Mouse (Mus musculus): ENCODE data around the gene Chp1. TPM values are rescaled to one million over a fixed set of nuclear protein-coding genes. Genes with fewer than 3 reads are reported as not detected.
"Not testable (repeated sequence)": the region's sequence is repeated elsewhere in the genome, so short reads cannot be mapped to it uniquely, and the experiment has no call there.

The Chp1 gene
- polyA plus RNA-seq, 1 experiment from 2014 or later, result 63.0 TPM

DNA sequence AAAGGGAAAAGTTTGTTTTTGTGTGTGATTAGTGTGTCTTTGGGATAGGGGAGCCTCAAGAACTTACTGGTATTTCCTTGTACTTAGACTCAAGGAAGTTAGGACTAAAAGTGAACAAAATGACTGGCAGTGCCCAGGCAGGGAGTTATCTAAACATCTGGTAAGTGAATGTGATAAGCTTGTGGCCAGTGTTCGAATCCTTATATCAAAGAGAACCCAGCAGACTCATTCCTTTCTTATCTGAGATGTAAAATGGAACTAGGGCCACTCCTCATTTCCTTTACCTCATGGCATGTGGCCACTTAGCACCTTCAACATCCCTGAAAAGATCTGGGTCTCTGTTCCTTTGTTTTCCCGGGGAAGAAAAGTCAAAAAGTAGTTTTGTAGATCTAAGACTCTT is 56.4 kb downstream of the Chp1 start:
- WGBS, result 75% methylated on average over 2 of the region's 2 CpGs
- no peaks in the 10 kb centered on the region for H3K4me1 ChIP-seq
- H3K4me2 ChIP-seq (replicated peaks), result no peak overlapping the region
- no peaks in the 10 kb centered on the region for H3K27me3 ChIP-seq
- no peaks in the 10 kb centered on the region for H3K9me3 ChIP-seq
- no peak overlapping the region for H3K4me3 ChIP-seq
- H3K9ac ChIP-seq, result no peak overlapping the region
- H3K27ac ChIP-seq, result no peak overlapping the region
- H3K36me3 ChIP-seq, result peaks cover 78% of the 10 kb centered on the region
- ATAC-seq (ENCODE audit: low FRiP score, low read depth), result no peak

DNA sequence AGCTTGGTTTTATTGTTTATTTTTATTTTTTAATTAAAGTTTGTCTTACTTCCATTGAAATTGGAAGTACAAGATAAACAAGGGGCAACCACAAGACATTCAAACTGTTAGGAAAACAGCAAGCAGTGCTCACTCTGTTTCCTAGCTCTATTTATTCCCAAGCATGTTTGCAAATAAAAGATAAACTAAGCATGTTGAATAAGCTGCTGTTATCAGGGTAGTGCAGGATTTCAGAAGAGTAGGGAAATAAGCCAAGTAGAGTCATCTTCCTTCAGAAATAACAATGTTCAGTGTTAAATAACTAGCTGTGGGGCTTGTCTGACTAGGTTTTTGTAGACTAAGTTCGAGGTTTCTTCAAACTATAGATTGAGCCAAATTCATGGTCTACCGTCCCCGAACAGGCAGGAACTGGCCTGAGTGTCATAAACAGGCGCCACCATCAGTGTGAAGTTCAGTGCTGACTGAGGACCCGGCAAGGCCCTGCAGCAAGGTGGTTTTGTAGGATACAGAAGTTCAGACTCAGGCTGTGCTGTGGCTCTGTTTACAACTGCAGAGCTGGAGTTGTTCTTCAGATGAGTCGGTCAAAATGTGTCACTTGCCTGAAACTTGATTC is 58.0 kb downstream of the Chp1 start:
- Histone ChIP-seq H3K9ac (no peak overlapping the region), H3K36me3 (peaks cover 81% of the 10 kb centered on the region), H3K27me3 (no peaks in the 10 kb centered on the region), H3K9me3 (no peaks in the 10 kb centered on the region), H3K4me2 (replicated peaks) (no peak overlapping the region), H3K27ac (no peak overlapping the region), H3K4me3 (no peak overlapping the region), H3K4me1 (no peaks in the 10 kb centered on the region)
- no peak for ATAC-seq (ENCODE audit: low FRiP score, low read depth)
- 92% methylated on average over 6 of the region's 6 CpGs for WGBS

GRCm38 (mm10) chr2:119607023-119607422 is 59.5 kb downstream of the Chp1 start:
- no peak for ATAC-seq (ENCODE audit: low FRiP score, low read depth)
- 95% methylated on average over 4 of the region's 4 CpGs for WGBS
- peaks cover 74% of the 10 kb centered on the region for H3K36me3 ChIP-seq

DNA sequence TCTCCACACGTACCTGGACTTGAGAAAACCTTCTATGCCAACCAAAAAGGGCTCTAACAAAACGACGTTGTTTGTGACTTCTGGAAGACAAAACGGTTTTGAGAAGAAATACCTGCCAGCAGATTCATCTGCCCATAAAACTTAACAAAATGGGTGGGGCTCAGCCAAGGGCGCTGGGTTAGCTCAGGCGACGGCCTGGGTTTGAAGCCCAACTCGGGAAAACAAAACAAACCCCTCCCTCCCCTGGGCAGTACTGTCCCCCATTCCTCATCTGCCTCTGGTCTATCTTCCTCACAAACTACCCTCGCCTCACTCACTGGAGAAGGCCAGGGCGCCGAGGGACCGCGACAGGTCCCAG is 70.3 kb downstream of the Chp1 start:
- Histone ChIP-seq H3K4me1 (peaks cover 26% of the 10 kb centered on the region), H3K27me3 (no peaks in the 10 kb centered on the region), H3K9ac (peak overlapping the region; percentile 75), H3K4me3 (peak overlapping the region; percentile 79), H3K9me3 (no peaks in the 10 kb centered on the region), H3K4me2 (replicated peaks) (peak overlapping the region; percentile 85), H3K27ac (no peak overlapping the region; the same call in 1 of the 2 replicates), H3K36me3 (no peaks in the 10 kb centered on the region)
- under 1% methylated on average over 13 of the region's 13 CpGs for WGBS
- ATAC-seq (ENCODE audit: low FRiP score, low read depth), result no peak

More at GRCm38 (mm10) chr2:119607023-119607422, 59.5 kb downstream of the Chp1 start:
- no peaks in the 10 kb centered on the region for H3K9me3 ChIP-seq
- H3K27ac ChIP-seq, result no peak overlapping the region
- H3K4me1 ChIP-seq, result no peaks in the 10 kb centered on the region
- no peak overlapping the region for H3K9ac ChIP-seq
- H3K27me3 ChIP-seq, result no peaks in the 10 kb centered on the region
- no peak overlapping the region for H3K4me3 ChIP-seq
- no peak overlapping the region for H3K4me2 ChIP-seq (replicated peaks)

DNA sequence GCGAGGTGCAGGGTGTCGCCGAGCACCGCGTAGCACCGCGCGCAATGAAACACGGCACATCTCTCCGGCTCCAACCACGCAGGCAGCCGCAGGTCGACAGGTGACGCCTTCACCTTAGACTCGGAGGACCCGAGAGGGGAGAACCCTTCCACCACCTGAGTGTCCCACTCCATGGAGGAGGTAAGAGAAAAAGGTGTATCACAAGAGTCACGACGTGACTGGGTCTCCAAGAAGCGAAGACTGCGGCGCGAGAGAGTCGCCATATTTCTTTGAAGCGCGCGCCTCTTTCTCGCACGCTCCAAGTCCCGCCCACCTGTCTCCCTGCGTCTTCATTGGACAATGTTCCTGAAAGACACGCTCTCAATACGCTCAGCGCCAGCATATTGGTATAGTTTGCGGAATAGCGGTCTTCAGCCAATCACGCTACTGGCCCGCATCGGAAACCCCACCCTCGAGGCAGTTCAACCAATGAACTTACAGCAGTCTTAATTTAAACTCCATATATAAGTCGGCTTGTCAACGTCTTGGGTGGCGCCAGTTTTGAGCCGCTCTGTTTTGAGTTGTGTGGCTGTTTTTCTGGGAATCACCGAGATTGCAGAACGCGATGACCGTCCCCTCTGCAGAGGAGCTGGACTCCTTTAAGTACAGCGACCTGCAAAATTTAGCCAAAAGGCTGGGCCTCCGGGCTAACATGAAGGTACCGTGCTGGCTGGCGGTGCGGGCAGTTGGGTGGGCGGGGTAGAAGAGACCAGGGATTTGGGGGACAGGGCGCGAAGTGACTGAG is 70.9 kb downstream of the Chp1 start, which contains the start of the genes Nusap1 and Oip5:
TSS of gene Nusap1 (plus strand) at position 100 of the 784 bp plus-strand sequence.
TSS of gene Oip5 (minus strand) at position 271 of the 784 bp plus-strand sequence.
- H3K9ac ChIP-seq, result peak within 1 kb of the TSS; percentile 75
- peaks cover 3% of the 10 kb centered on the region for H3K36me3 ChIP-seq
- no peaks in the 10 kb centered on the region for H3K9me3 ChIP-seq
- no peaks in the 10 kb centered on the region for H3K27me3 ChIP-seq
- H3K4me3 ChIP-seq, result peak within 1 kb of the TSS; percentile 79
- H3K4me2 ChIP-seq (replicated peaks), result peak within 1 kb of the TSS; percentile 85
- under 1% methylated on average over 55 of the region's 55 CpGs for WGBS
- H3K4me1 ChIP-seq, result peaks cover 26% of the 10 kb centered on the region
- ATAC-seq (ENCODE audit: low FRiP score, low read depth), result peak; percentile 100
- H3K27ac ChIP-seq, result peak within 1 kb of the TSS; percentile 28; the same call in 1 of the 2 replicates

DNA sequence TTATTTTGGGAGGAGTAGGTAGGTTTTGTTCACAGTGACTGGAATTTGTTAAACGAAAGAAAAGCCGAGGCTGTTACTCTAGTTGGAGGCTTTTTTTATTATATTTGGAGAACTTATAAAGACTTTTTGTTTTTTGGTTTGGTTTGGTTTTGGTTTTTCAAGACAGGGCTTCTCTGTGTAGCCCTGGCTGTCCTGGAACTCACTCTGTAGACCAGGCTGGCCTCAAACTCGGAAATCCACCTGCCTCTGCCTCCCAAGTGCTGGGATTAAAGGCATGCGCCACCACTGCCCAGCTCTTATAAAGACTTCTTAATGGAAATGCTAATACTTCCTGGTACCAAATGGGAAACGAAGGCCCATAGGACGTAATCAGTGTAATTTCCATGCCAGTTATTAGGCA is 71.5 kb downstream of the Chp1 start:
- H3K4me3 ChIP-seq, result peak overlapping the region; percentile 79
- 10% methylated on average over 6 of the region's 6 CpGs for WGBS
- not testable (repeated sequence) for H3K9me3 ChIP-seq; H3K27me3 ChIP-seq; ATAC-seq (ENCODE audit: low FRiP score, low read depth); H3K36me3 ChIP-seq
- peaks cover 26% of the 10 kb centered on the region for H3K4me1 ChIP-seq
- peak overlapping the region; percentile 60 for H3K9ac ChIP-seq
- peak overlapping the region; percentile 85 for H3K4me2 ChIP-seq (replicated peaks)
- H3K27ac ChIP-seq, result peak overlapping the region; percentile 28; the same call in 1 of the 2 replicates

- H3K4me3 ChIP-seq, result no peak overlapping the region
Measured at GRCm38 (mm10) chr2:119621302-119621701, 73.8 kb downstream of the Chp1 start.

More at GRCm38 (mm10) chr2:119621302-119621701, 73.8 kb downstream of the Chp1 start:
- Histone ChIP-seq H3K4me1 (peaks cover 26% of the 10 kb centered on the region), H3K9ac (no peak overlapping the region), H3K27me3 (no peaks in the 10 kb centered on the region), H3K9me3 (no peaks in the 10 kb centered on the region), H3K27ac (no peak overlapping the region), H3K36me3 (peaks cover 22% of the 10 kb centered on the region), H3K4me2 (replicated peaks) (peak overlapping the region; percentile 38)
- 93% methylated on average over 2 of the region's 2 CpGs for WGBS
- ATAC-seq (ENCODE audit: low FRiP score, low read depth), result no peak

Other genes with a start within 250 kb of the Chp1 start
- 5.4 TPM in 2 replicates for gene Dll4, start 221.9 kb upstream of the Chp1 start, polyA plus RNA-seq (2015; fragmentation: Nextera tagmentation; extraction: Ambion mirVana)
- 0.70 and 1.0 TPM in 2 replicates for gene Chac1, start 196.5 kb upstream of the Chp1 start, polyA plus RNA-seq (2015; fragmentation: Nextera tagmentation; extraction: Ambion mirVana)
- gene Ino80, start 70.0 kb upstream of the Chp1 start, polyA plus RNA-seq (2015; fragmentation: Nextera tagmentation; extraction: Ambion mirVana), result 4.2 and 4.5 TPM in 2 replicates
- 0.23 and 0.36 TPM in 2 replicates for gene Exd1, start 70 bp upstream of the Chp1 start, polyA plus RNA-seq (2015; fragmentation: Nextera tagmentation; extraction: Ambion mirVana)
- gene Nusap1, start 70.6 kb downstream of the Chp1 start, polyA plus RNA-seq (2015; fragmentation: Nextera tagmentation; extraction: Ambion mirVana), result 70.1 and 73.8 TPM in 2 replicates
- gene Oip5, start 70.8 kb downstream of the Chp1 start, polyA plus RNA-seq (2015; fragmentation: Nextera tagmentation; extraction: Ambion mirVana), result 23.9 and 27.1 TPM in 2 replicates
- 47.9 and 50.7 TPM in 2 replicates for gene Ndufaf1, start 115.1 kb downstream of the Chp1 start, polyA plus RNA-seq (2015; fragmentation: Nextera tagmentation; extraction: Ambion mirVana)
- 61.3 and 68.3 TPM in 2 replicates for gene Rtf1, start 127.4 kb downstream of the Chp1 start, polyA plus RNA-seq (2015; fragmentation: Nextera tagmentation; extraction: Ambion mirVana)
- 0.33 and 0.59 TPM in 2 replicates for gene Itpka, start 194.6 kb downstream of the Chp1 start, polyA plus RNA-seq (2015; fragmentation: Nextera tagmentation; extraction: Ambion mirVana)
- gene Ltk, start 212.7 kb downstream of the Chp1 start, polyA plus RNA-seq (2015; fragmentation: Nextera tagmentation; extraction: Ambion mirVana), result not detected in 2 replicates
- 28.5 and 30.2 TPM in 2 replicates for gene Rpap1, start 239.8 kb downstream of the Chp1 start, polyA plus RNA-seq (2015; fragmentation: Nextera tagmentation; extraction: Ambion mirVana)